Mouse (Mus musculus): Measurements from ENCODE around the gene Cacng4. TPM values are rescaled to one million over a fixed set of nuclear protein-coding genes. Genes with fewer than 3 reads are reported as not detected.

Cacng4 gene
- polyA plus RNA-seq, 1 experiment from 2014 or later = 1.7 TPM

DNA sequence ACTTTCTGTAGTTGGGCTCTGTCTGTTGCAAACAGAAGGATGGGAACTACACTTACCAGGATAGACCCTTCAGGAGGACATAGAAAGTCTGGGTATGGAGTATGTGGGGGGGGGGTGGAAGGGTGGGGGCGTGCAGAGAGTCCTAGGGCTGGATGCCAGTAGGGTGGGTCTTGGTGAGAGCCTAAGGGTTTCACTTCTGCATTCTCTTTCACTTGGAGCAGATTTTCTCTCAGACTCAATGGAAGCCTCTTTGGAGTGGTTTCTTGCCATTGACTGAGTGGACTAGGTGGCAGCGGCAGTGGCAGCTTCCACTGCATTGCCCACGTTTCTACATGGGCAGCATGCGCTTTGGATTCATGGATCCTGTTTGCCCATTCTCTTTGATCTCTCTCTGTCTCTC is 94.4 kb downstream of the Cacng4 start:
- H3K27me3 ChIP-seq (replicated peaks; ENCODE audit: control insufficient read depth, insufficient read depth, low read length) = no peaks in the 10 kb centered on the region

DNA sequence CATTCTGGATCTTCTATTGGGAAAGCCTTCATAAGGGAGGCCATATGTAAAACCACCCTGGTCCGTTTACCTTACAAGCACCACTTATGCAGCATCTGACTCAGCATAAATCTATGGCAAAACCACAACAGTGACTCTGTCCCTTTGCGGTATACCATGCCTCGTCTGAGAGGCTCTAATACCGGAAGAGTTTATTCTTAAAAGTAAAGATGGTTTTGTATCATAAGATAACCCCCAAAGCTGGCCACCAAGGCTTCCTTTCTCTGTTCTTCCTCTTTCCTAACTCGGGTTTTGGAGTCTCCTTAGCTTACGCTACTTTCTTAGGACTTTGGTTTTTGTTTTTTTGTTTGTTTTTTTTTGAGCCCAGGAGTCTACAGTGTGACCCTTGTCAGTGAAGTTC is 101.0 kb downstream of the Cacng4 start:
- H3K9me3 ChIP-seq (ENCODE audit: control insufficient read depth) = no peaks in the 10 kb centered on the region
- H3K4me3 ChIP-seq (ENCODE audit: low read depth, low read length) = no peak overlapping the region
- H3K27ac ChIP-seq (ENCODE audit: low read depth, low read length) = no peak overlapping the region
- peaks cover 3% of the 10 kb centered on the region; the same call in 1 of the 2 replicates for H3K36me3 ChIP-seq (ENCODE audit: control insufficient read depth, insufficient read depth)
- no peak for TF ChIP-seq CTCF (IDR thresholded peaks at IDR 0.05; ENCODE audit: low read depth)
- 79% methylated on average over 6 of the region's 6 CpGs for WGBS
- no peaks in the 10 kb centered on the region for H3K27me3 ChIP-seq (replicated peaks; ENCODE audit: control insufficient read depth, insufficient read depth, low read length)
- H3K9ac ChIP-seq (ENCODE audit: low read depth, low read length) = no peak overlapping the region
- ATAC-seq = no peak
- no peak overlapping the region for H3K4me2 ChIP-seq (replicated peaks; ENCODE audit: low read depth)
- H3K4me1 ChIP-seq (replicated peaks; ENCODE audit: control insufficient read depth, insufficient read depth, low read length) = no peaks in the 10 kb centered on the region

More for the DNA sequence above, 94.4 kb downstream of the Cacng4 start:
- Histone ChIP-seq H3K4me1 (replicated peaks; ENCODE audit: control insufficient read depth, insufficient read depth, low read length) (no peaks in the 10 kb centered on the region), H3K27ac (ENCODE audit: low read depth, low read length) (no peak overlapping the region), H3K4me3 (ENCODE audit: low read depth, low read length) (no peak overlapping the region), H3K9ac (ENCODE audit: low read depth, low read length) (no peak overlapping the region), H3K36me3 (ENCODE audit: control insufficient read depth, insufficient read depth) (no peaks in the 10 kb centered on the region), H3K9me3 (ENCODE audit: control insufficient read depth) (no peaks in the 10 kb centered on the region), H3K4me2 (replicated peaks; ENCODE audit: low read depth) (no peak overlapping the region)
- 92% methylated on average over 4 of the region's 4 CpGs for WGBS
- no peak for ATAC-seq
- TF ChIP-seq CTCF (IDR thresholded peaks at IDR 0.05; ENCODE audit: low read depth) = no peak

DNA sequence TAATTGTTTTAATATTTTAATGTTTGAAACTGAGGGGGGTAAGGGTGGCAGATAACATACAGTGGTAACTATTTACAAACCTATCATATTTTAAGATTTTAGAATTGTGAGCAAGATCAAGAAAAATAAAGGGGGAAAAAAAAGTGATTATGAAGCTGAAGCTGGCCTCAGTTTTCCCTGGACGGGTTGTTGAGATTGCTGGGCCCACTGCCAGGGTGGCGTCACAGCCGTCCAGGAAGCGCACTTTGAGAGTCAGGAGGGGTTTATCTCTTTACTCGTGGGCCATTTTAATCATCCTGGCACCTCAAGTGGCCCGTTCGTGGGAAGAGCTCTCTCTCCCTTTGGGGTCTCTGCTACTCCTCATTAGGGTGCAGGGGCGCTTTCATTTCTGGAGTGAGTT is 102.8 kb downstream of the Cacng4 start:
- no peak for ATAC-seq
- no peak for TF ChIP-seq CTCF (IDR thresholded peaks at IDR 0.05; ENCODE audit: low read depth)
- H3K4me1 ChIP-seq (replicated peaks; ENCODE audit: control insufficient read depth, insufficient read depth, low read length) = no peaks in the 10 kb centered on the region
- H3K9me3 ChIP-seq (ENCODE audit: control insufficient read depth) = no peaks in the 10 kb centered on the region
- no peak overlapping the region for H3K9ac ChIP-seq (ENCODE audit: low read depth, low read length)
- no peak overlapping the region for H3K27ac ChIP-seq (ENCODE audit: low read depth, low read length)
- H3K36me3 ChIP-seq (ENCODE audit: control insufficient read depth, insufficient read depth) = peaks cover 12% of the 10 kb centered on the region; the same call in 1 of the 2 replicates
- 63% methylated on average over 8 of the region's 8 CpGs for WGBS
- H3K4me3 ChIP-seq (ENCODE audit: low read depth, low read length) = no peak overlapping the region
- no peaks in the 10 kb centered on the region for H3K27me3 ChIP-seq (replicated peaks; ENCODE audit: control insufficient read depth, insufficient read depth, low read length)
- no peak overlapping the region for H3K4me2 ChIP-seq (replicated peaks; ENCODE audit: low read depth)

DNA sequence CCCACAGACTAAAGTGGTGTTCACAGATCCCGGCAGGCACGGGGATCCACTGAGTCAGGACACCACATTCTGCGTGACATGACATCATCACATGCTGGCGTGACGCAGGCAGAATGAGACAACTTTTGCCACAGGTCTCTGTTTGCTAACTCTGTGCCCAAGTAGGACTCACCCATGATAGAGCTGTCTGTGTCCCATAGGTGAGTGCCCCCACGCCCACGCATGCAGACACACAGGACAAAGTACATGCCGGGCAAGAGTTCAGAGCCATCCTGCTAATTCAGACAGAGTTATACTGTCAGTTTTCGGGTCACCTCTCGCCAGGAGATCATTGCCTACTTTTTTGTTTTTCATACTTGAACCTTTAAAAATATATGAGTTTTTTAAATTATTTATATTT is 105.9 kb downstream of the Cacng4 start:
- no peaks in the 10 kb centered on the region for H3K9me3 ChIP-seq (ENCODE audit: control insufficient read depth)
- H3K36me3 ChIP-seq (ENCODE audit: control insufficient read depth, insufficient read depth) = peaks cover 37% of the 10 kb centered on the region
- ATAC-seq = no peak
- no peak overlapping the region for H3K4me2 ChIP-seq (replicated peaks; ENCODE audit: low read depth)
- H3K4me3 ChIP-seq (ENCODE audit: low read depth, low read length) = no peak overlapping the region
- H3K4me1 ChIP-seq (replicated peaks; ENCODE audit: control insufficient read depth, insufficient read depth, low read length) = no peaks in the 10 kb centered on the region
- no peaks in the 10 kb centered on the region for H3K27me3 ChIP-seq (replicated peaks; ENCODE audit: control insufficient read depth, insufficient read depth, low read length)
- TF ChIP-seq CTCF (IDR thresholded peaks at IDR 0.05; ENCODE audit: low read depth) = no peak
- H3K27ac ChIP-seq (ENCODE audit: low read depth, low read length) = no peak overlapping the region
- WGBS = 84% methylated on average over 10 of the region's 10 CpGs
- no peak overlapping the region for H3K9ac ChIP-seq (ENCODE audit: low read depth, low read length)

DNA sequence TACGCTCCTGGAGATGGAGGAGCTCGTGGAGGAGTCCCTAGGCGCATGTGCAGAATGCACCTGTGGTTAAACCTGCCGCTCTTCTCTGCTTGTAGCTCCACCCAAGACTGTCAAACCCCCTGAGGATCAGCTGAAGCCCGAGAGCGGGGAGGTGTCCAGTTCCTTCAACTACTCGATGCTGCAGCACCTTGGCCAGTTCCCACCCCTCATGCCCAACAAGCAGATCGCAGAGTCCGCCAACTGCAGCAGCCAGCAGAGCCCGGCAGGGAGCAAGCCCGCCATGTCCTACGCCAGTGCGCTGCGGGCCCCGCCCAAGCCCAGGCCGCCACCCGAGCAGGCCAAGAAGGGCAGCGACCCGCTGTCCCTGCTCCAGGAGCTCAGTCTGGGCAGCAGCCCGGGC is 108.1 kb downstream of the Cacng4 start:
- H3K27ac ChIP-seq (ENCODE audit: low read depth, low read length) = no peak overlapping the region
- no peaks in the 10 kb centered on the region for H3K27me3 ChIP-seq (replicated peaks; ENCODE audit: control insufficient read depth, insufficient read depth, low read length)
- H3K36me3 ChIP-seq (ENCODE audit: control insufficient read depth, insufficient read depth) = peaks cover 40% of the 10 kb centered on the region
- ATAC-seq = no peak
- H3K4me1 ChIP-seq (replicated peaks; ENCODE audit: control insufficient read depth, insufficient read depth, low read length) = no peaks in the 10 kb centered on the region
- TF ChIP-seq CTCF (IDR thresholded peaks at IDR 0.05; ENCODE audit: low read depth) = no peak
- H3K9ac ChIP-seq (ENCODE audit: low read depth, low read length) = no peak overlapping the region
- no peak overlapping the region for H3K4me3 ChIP-seq (ENCODE audit: low read depth, low read length)
- 91% methylated on average over 20 of the region's 20 CpGs for WGBS
- H3K4me2 ChIP-seq (replicated peaks; ENCODE audit: low read depth) = no peak overlapping the region
- no peaks in the 10 kb centered on the region for H3K9me3 ChIP-seq (ENCODE audit: control insufficient read depth)

DNA sequence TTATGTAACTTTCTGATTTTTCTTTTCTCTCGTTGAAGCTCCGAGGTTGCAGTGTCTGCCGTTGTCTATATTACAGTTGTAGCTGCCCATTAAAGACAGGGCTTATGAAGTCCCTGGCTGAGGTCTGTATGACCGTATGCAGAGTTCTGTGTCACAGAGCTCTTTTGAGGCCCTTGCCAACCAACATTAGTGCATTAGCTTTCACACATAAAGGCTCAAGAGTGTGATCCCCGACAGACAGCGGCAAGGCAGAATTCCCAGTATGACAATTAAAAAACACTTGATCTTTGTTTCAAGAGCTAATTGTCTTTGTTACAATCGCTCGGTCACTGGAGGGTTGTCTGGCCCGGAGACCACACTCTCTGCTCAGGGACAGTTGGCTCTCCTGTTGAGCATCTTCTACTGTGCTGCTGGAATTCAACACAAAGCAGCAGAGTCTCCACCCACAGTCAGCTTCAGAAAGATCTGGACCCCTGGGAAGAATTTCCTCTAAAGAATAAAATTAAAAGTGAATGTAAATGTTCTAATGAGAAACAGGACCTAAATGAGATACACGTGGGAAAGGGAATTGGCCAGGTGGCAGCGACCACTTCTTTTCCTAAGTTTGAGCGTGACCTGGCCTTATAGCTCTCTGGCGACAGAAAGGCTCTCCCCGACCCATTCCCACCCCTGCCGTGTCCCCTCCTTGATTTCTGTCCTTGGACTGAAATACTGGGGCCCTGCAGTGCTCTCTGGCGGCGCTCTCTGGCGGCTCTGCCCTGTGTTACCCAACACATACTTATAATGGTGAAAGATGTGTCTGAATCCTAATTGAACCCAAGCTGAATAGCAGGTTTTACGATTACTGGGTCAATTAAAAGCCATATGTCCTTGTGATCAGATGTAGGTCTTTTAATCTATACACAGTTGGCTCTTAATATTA is 110.6 kb downstream of the Cacng4 start:
- ATAC-seq = no peak
- Histone ChIP-seq H3K9ac (ENCODE audit: low read depth, low read length) (no peak overlapping the region), H3K4me3 (ENCODE audit: low read depth, low read length) (no peak overlapping the region), H3K27ac (ENCODE audit: low read depth, low read length) (no peak overlapping the region), H3K4me2 (replicated peaks; ENCODE audit: low read depth) (no peak overlapping the region), H3K9me3 (ENCODE audit: control insufficient read depth) (no peaks in the 10 kb centered on the region), H3K4me1 (replicated peaks; ENCODE audit: control insufficient read depth, insufficient read depth, low read length) (no peaks in the 10 kb centered on the region), H3K36me3 (ENCODE audit: control insufficient read depth, insufficient read depth) (peaks cover 40% of the 10 kb centered on the region), H3K27me3 (replicated peaks; ENCODE audit: control insufficient read depth, insufficient read depth, low read length) (no peaks in the 10 kb centered on the region)
- TF ChIP-seq CTCF (IDR thresholded peaks at IDR 0.05; ENCODE audit: low read depth) = no peak
- 81% methylated on average over 19 of the region's 19 CpGs for WGBS
